Mouse (Mus musculus): ENCODE measurements around the gene Galntl5. TPM values are rescaled to one million over a fixed set of nuclear protein-coding genes. Genes with fewer than 3 reads are reported as not detected.
"Not testable (repeated sequence)": the region's sequence is repeated elsewhere in the genome, so short reads cannot be mapped to it uniquely, and the experiment has no call there.

Galntl5 gene
- polyA plus RNA-seq, 1 experiment from 2014 or later: not detected

- Histone ChIP-seq H3K27me3 (replicated peaks) (no peaks in the 10 kb centered on the region), H3K9ac (no peak overlapping the region), H3K4me1 (no peaks in the 10 kb centered on the region), H3K4me3 (no peak overlapping the region), H3K9me3 (no peaks in the 10 kb centered on the region), H3K4me2 (no peak overlapping the region), H3K27ac (no peak overlapping the region), H3K36me3 (replicated peaks) (no peaks in the 10 kb centered on the region)
- WGBS: 89% methylated on average over 3 of the region's 3 CpGs
- no peak for ATAC-seq (replicated peaks)
Measured at GRCm38 (mm10) chr5:25165789-25166135, 15.5 kb upstream of the Galntl5 start.

- Histone ChIP-seq H3K4me2 (no peak overlapping the region), H3K27me3 (replicated peaks) (no peaks in the 10 kb centered on the region), H3K4me3 (no peak overlapping the region), H3K36me3 (replicated peaks) (no peaks in the 10 kb centered on the region), H3K4me1 (no peaks in the 10 kb centered on the region), H3K9me3 (no peaks in the 10 kb centered on the region), H3K27ac (no peak overlapping the region), H3K9ac (no peak overlapping the region)
- ATAC-seq (replicated peaks): no peak
- WGBS: 84% methylated on average over 4 of the region's 4 CpGs
Measured at GRCm38 (mm10) chr5:25166665-25167064, 14.6 kb upstream of the Galntl5 start.

GRCm38 (mm10) chr5:25177937-25178336, 3.3 kb upstream of the Galntl5 start:
- 93% methylated on average over 5 of the region's 5 CpGs for WGBS
- not testable (repeated sequence) for H3K27ac ChIP-seq; H3K9ac ChIP-seq; H3K27me3 ChIP-seq (replicated peaks); H3K4me3 ChIP-seq; H3K36me3 ChIP-seq (replicated peaks); H3K9me3 ChIP-seq; ATAC-seq (replicated peaks); H3K4me2 ChIP-seq; H3K4me1 ChIP-seq

- H3K4me3 ChIP-seq; H3K4me2 ChIP-seq; H3K36me3 ChIP-seq (replicated peaks); ATAC-seq (replicated peaks); H3K9me3 ChIP-seq; H3K27me3 ChIP-seq (replicated peaks); H3K4me1 ChIP-seq; H3K9ac ChIP-seq; H3K27ac ChIP-seq: not testable (repeated sequence)
- 92% methylated on average over 4 of the region's 4 CpGs for WGBS
Measured at GRCm38 (mm10) chr5:25178543-25178942, 2.7 kb upstream of the Galntl5 start.

GRCm38 (mm10) chr5:25179284-25179683, 2.0 kb upstream of the Galntl5 start:
- no peak overlapping the region for H3K27ac ChIP-seq
- ATAC-seq (replicated peaks): no peak
- H3K36me3 ChIP-seq (replicated peaks): no peaks in the 10 kb centered on the region
- no peaks in the 10 kb centered on the region for H3K9me3 ChIP-seq
- H3K4me3 ChIP-seq: no peak overlapping the region
- no peak overlapping the region for H3K9ac ChIP-seq
- no peak overlapping the region for H3K4me2 ChIP-seq
- whole genome bisulfite sequencing: 98% methylated on average over 4 of the region's 4 CpGs
- H3K4me1 ChIP-seq: no peaks in the 10 kb centered on the region
- no peaks in the 10 kb centered on the region for H3K27me3 ChIP-seq (replicated peaks)

- Histone ChIP-seq H3K27me3 (replicated peaks) (no peaks in the 10 kb centered on the region), H3K4me1 (no peaks in the 10 kb centered on the region), H3K27ac (no peak overlapping the region), H3K36me3 (replicated peaks) (no peaks in the 10 kb centered on the region), H3K9me3 (no peaks in the 10 kb centered on the region), H3K4me2 (no peak overlapping the region), H3K9ac (no peak overlapping the region), H3K4me3 (no peak overlapping the region)
- 86% methylated on average over 3 of the region's 3 CpGs for WGBS
- no peak for ATAC-seq (replicated peaks)
Measured at GRCm38 (mm10) chr5:25179936-25180488, 1.2 kb upstream of the Galntl5 start.

GRCm38 (mm10) chr5:25183595-25183994, 2.3 kb downstream of the Galntl5 start:
- Histone ChIP-seq H3K9ac (no peak overlapping the region), H3K4me2 (no peak overlapping the region), H3K27ac (no peak overlapping the region), H3K36me3 (replicated peaks) (no peaks in the 10 kb centered on the region), H3K9me3 (no peaks in the 10 kb centered on the region), H3K27me3 (replicated peaks) (no peaks in the 10 kb centered on the region), H3K4me3 (no peak overlapping the region), H3K4me1 (no peaks in the 10 kb centered on the region)
- 80% methylated on average over 4 of the region's 4 CpGs for WGBS
- ATAC-seq (replicated peaks): no peak

- WGBS: 62% methylated on average over 2 of the region's 2 CpGs
- no peak overlapping the region for H3K4me3 ChIP-seq
- H3K9ac ChIP-seq: no peak overlapping the region
- no peak overlapping the region for H3K27ac ChIP-seq
- H3K4me2 ChIP-seq: no peak overlapping the region
- no peaks in the 10 kb centered on the region for H3K9me3 ChIP-seq
- H3K36me3 ChIP-seq (replicated peaks): no peaks in the 10 kb centered on the region
- ATAC-seq (replicated peaks): no peak
- no peaks in the 10 kb centered on the region for H3K27me3 ChIP-seq (replicated peaks)
- H3K4me1 ChIP-seq: no peaks in the 10 kb centered on the region
Measured at GRCm38 (mm10) chr5:25184594-25184993, 3.3 kb downstream of the Galntl5 start.

- H3K4me1 ChIP-seq: no peaks in the 10 kb centered on the region
- H3K9ac ChIP-seq: no peak overlapping the region
- H3K27me3 ChIP-seq (replicated peaks): no peaks in the 10 kb centered on the region
- H3K4me2 ChIP-seq: no peak overlapping the region
- H3K9me3 ChIP-seq: no peaks in the 10 kb centered on the region
- no peak overlapping the region for H3K4me3 ChIP-seq
- no peak for ATAC-seq (replicated peaks)
- H3K27ac ChIP-seq: no peak overlapping the region
- no peaks in the 10 kb centered on the region for H3K36me3 ChIP-seq (replicated peaks)
Measured at GRCm38 (mm10) chr5:25187727-25188126, 6.5 kb downstream of the Galntl5 start.

GRCm38 (mm10) chr5:25188802-25189201, 7.5 kb downstream of the Galntl5 start:
- Histone ChIP-seq H3K27ac (no peak overlapping the region), H3K4me3 (no peak overlapping the region), H3K9ac (no peak overlapping the region), H3K4me1 (no peaks in the 10 kb centered on the region), H3K9me3 (no peaks in the 10 kb centered on the region), H3K4me2 (no peak overlapping the region), H3K36me3 (replicated peaks) (no peaks in the 10 kb centered on the region), H3K27me3 (replicated peaks) (no peaks in the 10 kb centered on the region)
- 44% methylated on average over 1 of the region's 1 CpGs for WGBS
- no peak for ATAC-seq (replicated peaks)

GRCm38 (mm10) chr5:25190521-25190920, 9.3 kb downstream of the Galntl5 start:
- Histone ChIP-seq H3K4me2 (no peak overlapping the region), H3K4me1 (no peaks in the 10 kb centered on the region), H3K27ac (no peak overlapping the region), H3K4me3 (no peak overlapping the region), H3K36me3 (replicated peaks) (no peaks in the 10 kb centered on the region), H3K9me3 (no peaks in the 10 kb centered on the region), H3K9ac (no peak overlapping the region), H3K27me3 (replicated peaks) (no peaks in the 10 kb centered on the region)
- no peak for ATAC-seq (replicated peaks)
- 80% methylated on average over 2 of the region's 2 CpGs for WGBS

- no peak overlapping the region for H3K9ac ChIP-seq
Measured at GRCm38 (mm10) chr5:25211872-25212271, 30.6 kb downstream of the Galntl5 start.

GRCm38 (mm10) chr5:25213216-25213615, 32.0 kb downstream of the Galntl5 start:
- H3K4me3 ChIP-seq; H3K36me3 ChIP-seq (replicated peaks); H3K27me3 ChIP-seq (replicated peaks); H3K9me3 ChIP-seq; H3K27ac ChIP-seq; H3K9ac ChIP-seq; H3K4me1 ChIP-seq; H3K4me2 ChIP-seq; ATAC-seq (replicated peaks): not testable (repeated sequence)

More at GRCm38 (mm10) chr5:25211872-25212271, 30.6 kb downstream of the Galntl5 start:
- ATAC-seq (replicated peaks): no peak
- Histone ChIP-seq H3K36me3 (replicated peaks) (no peaks in the 10 kb centered on the region), H3K4me2 (no peak overlapping the region), H3K9me3 (no peaks in the 10 kb centered on the region), H3K27ac (no peak overlapping the region), H3K4me1 (no peaks in the 10 kb centered on the region), H3K4me3 (no peak overlapping the region), H3K27me3 (replicated peaks) (no peaks in the 10 kb centered on the region)
- 79% methylated on average over 1 of the region's 1 CpGs for WGBS

- no peak overlapping the region for H3K4me2 ChIP-seq
- H3K9me3 ChIP-seq: no peaks in the 10 kb centered on the region
- no peak overlapping the region for H3K27ac ChIP-seq
- H3K9ac ChIP-seq: no peak overlapping the region
- H3K4me3 ChIP-seq: no peak overlapping the region
- no peaks in the 10 kb centered on the region for H3K36me3 ChIP-seq (replicated peaks)
- H3K27me3 ChIP-seq (replicated peaks): no peaks in the 10 kb centered on the region
- ATAC-seq (replicated peaks): no peak
- no peaks in the 10 kb centered on the region for H3K4me1 ChIP-seq
- WGBS: 90% methylated on average over 6 of the region's 6 CpGs
Measured at GRCm38 (mm10) chr5:25215006-25215405, 33.7 kb downstream of the Galntl5 start.
